Mouse (Mus musculus): ENCODE measurements at regions not wholly inside any gene's neighbourhood (a gene's known extent, or its start where the extent isn't known, plus 50 kb on each side); places are given as distances from the start of the nearest gene placed in this dataset.

DNA sequence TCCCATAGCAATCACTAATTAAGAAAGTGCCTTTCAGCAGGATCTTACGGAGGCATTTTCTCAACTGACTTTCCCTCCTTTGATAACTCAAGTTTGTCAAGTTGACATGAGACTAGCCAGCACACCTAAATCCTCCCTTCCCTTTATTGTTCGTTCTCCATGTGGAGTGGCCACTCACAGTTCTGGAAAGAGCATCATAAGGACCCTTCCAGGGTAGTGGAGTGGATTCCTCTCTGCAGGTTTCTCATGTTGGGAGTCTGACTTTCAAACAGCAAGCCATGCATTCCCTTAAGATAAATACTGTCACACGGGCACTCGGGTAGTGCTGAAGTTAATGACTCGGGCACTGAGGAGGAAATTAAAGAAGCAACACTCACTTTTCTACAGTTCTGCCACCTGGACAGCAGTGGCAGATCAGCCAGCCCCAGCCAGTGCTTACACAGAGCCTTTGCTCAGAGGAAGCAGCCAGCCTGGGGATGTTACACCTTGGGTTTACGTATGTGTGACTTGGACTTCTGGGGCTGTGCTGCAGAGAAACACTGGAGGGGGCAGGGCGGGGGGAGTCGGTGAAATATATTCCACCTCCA lies 432.8 kb upstream of the Kazn start:
- 33% methylated on average over 8 of the region's 8 CpGs for WGBS
- DNase-seq, result no peak
- Histone ChIP-seq H3K27ac (ENCODE audit: insufficient read depth, low read depth, low read length) (no peak overlapping the region), H3K36me3 (ENCODE audit: control insufficient read depth, insufficient read depth, low read length) (no peaks in the 10 kb centered on the region), H3K27me3 (replicated peaks; ENCODE audit: control insufficient read depth, insufficient read depth, low read length) (no peaks in the 10 kb centered on the region), H3K4me1 (ENCODE audit: control insufficient read depth, insufficient read depth, low read length) (no peaks in the 10 kb centered on the region), H3K4me3 (ENCODE audit: insufficient read depth, low read depth, low read length) (no peak overlapping the region)
- TF ChIP-seq POLR2A (IDR thresholded peaks at IDR 0.05; ENCODE audit: low read depth, low read length) (no peak), CTCF (conservative IDR thresholded peaks at IDR 0.05; ENCODE audit: insufficient read depth, insufficient read length, low read depth, low read length) (no peak)

DNA sequence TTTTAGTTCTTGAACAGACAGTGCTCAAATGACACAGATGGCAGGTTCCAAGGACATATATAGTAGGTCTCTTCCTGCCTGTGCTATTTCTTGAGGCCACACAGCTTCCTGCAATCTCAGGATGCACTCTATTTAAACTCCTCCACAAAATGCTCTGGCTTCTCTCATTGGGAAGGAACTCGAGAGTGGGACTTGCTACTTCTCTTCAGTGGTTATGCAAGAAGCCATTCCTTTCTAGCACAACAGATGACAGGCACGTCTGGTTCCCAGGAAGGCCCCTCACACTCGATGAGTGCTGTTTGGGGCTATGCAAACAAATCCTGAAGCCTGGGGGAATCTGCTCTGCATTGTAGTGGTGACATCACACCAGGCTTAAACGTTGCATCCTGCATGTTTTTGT lies 425.6 kb upstream of the Kazn start:
- Histone ChIP-seq H3K27me3 (replicated peaks; ENCODE audit: control insufficient read depth, insufficient read depth, low read length) (no peaks in the 10 kb centered on the region), H3K4me1 (ENCODE audit: control insufficient read depth, insufficient read depth, low read length) (no peaks in the 10 kb centered on the region), H3K4me3 (ENCODE audit: insufficient read depth, low read depth, low read length) (no peak overlapping the region), H3K27ac (ENCODE audit: insufficient read depth, low read depth, low read length) (no peak overlapping the region), H3K36me3 (ENCODE audit: control insufficient read depth, insufficient read depth, low read length) (no peaks in the 10 kb centered on the region)
- no peak for DNase-seq
- TF ChIP-seq CTCF (conservative IDR thresholded peaks at IDR 0.05; ENCODE audit: insufficient read depth, insufficient read length, low read depth, low read length), result no peak
- TF ChIP-seq POLR2A (IDR thresholded peaks at IDR 0.05; ENCODE audit: low read depth, low read length), result no peak
- WGBS, result 53% methylated on average over 4 of the region's 4 CpGs

DNA sequence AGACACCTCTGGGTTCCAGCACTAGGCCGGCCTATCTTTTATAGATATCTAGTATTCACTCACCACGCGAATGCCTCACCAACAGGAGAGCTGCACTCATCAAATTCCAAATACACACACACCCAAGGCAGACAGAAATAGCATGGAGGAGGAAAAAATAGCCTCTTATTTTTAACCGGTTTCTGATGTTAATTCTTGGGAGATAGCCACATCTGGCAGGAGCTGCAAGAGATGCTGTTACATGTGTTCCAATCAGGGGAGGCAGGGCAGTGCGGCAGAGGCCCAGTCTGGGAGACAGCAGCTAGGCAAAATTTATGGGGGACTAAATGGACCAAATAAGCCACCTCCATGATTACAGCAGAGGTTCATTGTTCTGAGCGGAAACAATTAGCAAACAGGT lies 419.0 kb upstream of the Kazn start:
- Histone ChIP-seq H3K36me3 (ENCODE audit: control insufficient read depth, insufficient read depth, low read length) (no peaks in the 10 kb centered on the region), H3K27ac (ENCODE audit: insufficient read depth, low read depth, low read length) (no peak overlapping the region), H3K4me3 (ENCODE audit: insufficient read depth, low read depth, low read length) (no peak overlapping the region), H3K27me3 (replicated peaks; ENCODE audit: control insufficient read depth, insufficient read depth, low read length) (no peaks in the 10 kb centered on the region), H3K4me1 (ENCODE audit: control insufficient read depth, insufficient read depth, low read length) (no peaks in the 10 kb centered on the region)
- WGBS, result 71% methylated on average over 6 of the region's 6 CpGs
- DNase-seq, result no peak
- no peak for TF ChIP-seq POLR2A (IDR thresholded peaks at IDR 0.05; ENCODE audit: low read depth, low read length)
- TF ChIP-seq CTCF (conservative IDR thresholded peaks at IDR 0.05; ENCODE audit: insufficient read depth, insufficient read length, low read depth, low read length), result no peak

DNA sequence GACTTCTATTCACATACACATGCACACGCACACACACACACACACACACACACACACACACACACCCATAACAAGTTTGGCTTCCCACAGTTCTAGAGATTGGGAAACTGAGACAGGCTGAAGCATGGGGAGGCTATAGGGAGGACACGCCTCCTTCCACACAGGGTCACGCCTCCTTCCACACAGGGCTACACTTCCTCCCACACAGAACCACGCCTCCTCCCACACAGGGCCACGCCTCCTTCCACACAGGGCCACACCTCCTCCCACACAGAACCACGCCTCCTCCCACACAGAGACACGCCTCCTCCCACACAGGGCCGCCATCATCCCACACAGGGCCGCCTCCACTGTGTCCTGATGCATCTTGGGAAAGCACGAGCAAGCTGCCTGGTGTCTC lies 401.9 kb upstream of the Kazn start:
- H3K4me1 ChIP-seq (ENCODE audit: control insufficient read depth, insufficient read depth, low read length), result no peaks in the 10 kb centered on the region
- no peaks in the 10 kb centered on the region for H3K27me3 ChIP-seq (replicated peaks; ENCODE audit: control insufficient read depth, insufficient read depth, low read length)
- 86% methylated on average over 10 of the region's 10 CpGs for WGBS
- no peak for TF ChIP-seq CTCF (conservative IDR thresholded peaks at IDR 0.05; ENCODE audit: insufficient read depth, insufficient read length, low read depth, low read length)
- no peak for TF ChIP-seq POLR2A (IDR thresholded peaks at IDR 0.05; ENCODE audit: low read depth, low read length)
- no peak for DNase-seq
- no peaks in the 10 kb centered on the region for H3K36me3 ChIP-seq (ENCODE audit: control insufficient read depth, insufficient read depth, low read length)
- no peak overlapping the region for H3K27ac ChIP-seq (ENCODE audit: insufficient read depth, low read depth, low read length)
- H3K4me3 ChIP-seq (ENCODE audit: insufficient read depth, low read depth, low read length), result no peak overlapping the region

DNA sequence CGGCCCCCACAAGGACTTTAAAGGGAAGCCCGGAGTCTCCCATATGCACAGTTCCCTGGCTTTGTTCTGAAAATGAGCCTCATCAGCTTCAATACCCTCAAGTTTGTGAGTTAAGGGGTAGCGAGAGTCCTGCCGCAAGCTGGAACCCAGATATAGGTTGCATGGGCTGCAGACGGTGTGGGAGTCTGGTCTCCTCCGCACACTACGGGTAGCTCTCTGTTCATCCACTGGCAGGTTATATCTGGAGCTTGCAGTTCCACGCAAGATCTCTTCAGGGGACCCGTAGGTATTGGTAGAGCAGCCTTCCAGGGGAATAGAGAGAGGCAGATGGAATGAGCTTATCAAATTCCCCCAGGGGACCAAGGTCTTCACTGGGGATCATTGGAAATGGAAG lies 400.1 kb upstream of the Kazn start:
- 65% methylated on average over 9 of the region's 9 CpGs for WGBS

DNA sequence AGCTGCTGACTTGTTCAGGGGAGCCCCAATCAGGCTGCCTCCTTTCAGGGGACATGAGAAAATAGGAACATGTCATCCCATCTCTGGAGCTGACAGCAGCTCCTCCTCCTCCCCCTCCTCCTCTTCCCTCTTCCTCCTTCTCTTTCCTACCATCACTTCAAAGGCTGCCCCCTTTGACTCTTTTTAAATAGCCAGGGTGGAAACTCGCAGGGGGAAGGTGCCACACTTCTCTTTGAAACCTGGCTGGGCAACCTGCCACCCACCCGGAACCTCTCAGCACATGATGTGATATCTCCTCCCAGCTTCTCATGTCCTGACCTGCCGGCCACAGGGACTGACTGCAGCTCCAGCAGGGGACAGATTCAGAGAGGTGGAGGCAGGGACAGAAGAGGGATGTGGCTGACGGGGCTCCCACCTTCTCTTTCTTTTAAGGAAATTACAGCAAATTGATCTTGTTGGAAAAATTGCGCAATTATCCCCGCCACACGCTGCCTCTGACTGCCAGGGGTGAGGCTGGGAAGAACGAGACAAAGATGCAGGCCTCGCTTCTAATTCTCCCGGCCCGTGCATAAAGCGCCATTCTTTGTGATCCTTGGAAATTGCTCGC lies 399.6 kb upstream of the Kazn start:
- WGBS, result 45% methylated on average over 13 of the region's 13 CpGs
- TF ChIP-seq CTCF (conservative IDR thresholded peaks at IDR 0.05; ENCODE audit: insufficient read depth, insufficient read length, low read depth, low read length) (no peak), POLR2A (IDR thresholded peaks at IDR 0.05; ENCODE audit: low read depth, low read length) (no peak)
- H3K4me1 ChIP-seq (ENCODE audit: control insufficient read depth, insufficient read depth, low read length), result no peaks in the 10 kb centered on the region
- no peak overlapping the region for H3K4me3 ChIP-seq (ENCODE audit: insufficient read depth, low read depth, low read length)
- no peaks in the 10 kb centered on the region for H3K27me3 ChIP-seq (replicated peaks; ENCODE audit: control insufficient read depth, insufficient read depth, low read length)
- no peaks in the 10 kb centered on the region for H3K36me3 ChIP-seq (ENCODE audit: control insufficient read depth, insufficient read depth, low read length)
- no peak for DNase-seq
- no peak overlapping the region for H3K27ac ChIP-seq (ENCODE audit: insufficient read depth, low read depth, low read length)

More for the DNA sequence above, 400.1 kb upstream of the Kazn start:
- Histone ChIP-seq H3K4me3 (ENCODE audit: insufficient read depth, low read depth, low read length) (no peak overlapping the region), H3K4me1 (ENCODE audit: control insufficient read depth, insufficient read depth, low read length) (no peaks in the 10 kb centered on the region), H3K27ac (ENCODE audit: insufficient read depth, low read depth, low read length) (no peak overlapping the region), H3K27me3 (replicated peaks; ENCODE audit: control insufficient read depth, insufficient read depth, low read length) (no peaks in the 10 kb centered on the region), H3K36me3 (ENCODE audit: control insufficient read depth, insufficient read depth, low read length) (no peaks in the 10 kb centered on the region)
- no peak for TF ChIP-seq POLR2A (IDR thresholded peaks at IDR 0.05; ENCODE audit: low read depth, low read length)
- TF ChIP-seq CTCF (conservative IDR thresholded peaks at IDR 0.05; ENCODE audit: insufficient read depth, insufficient read length, low read depth, low read length), result no peak
- no peak for DNase-seq

DNA sequence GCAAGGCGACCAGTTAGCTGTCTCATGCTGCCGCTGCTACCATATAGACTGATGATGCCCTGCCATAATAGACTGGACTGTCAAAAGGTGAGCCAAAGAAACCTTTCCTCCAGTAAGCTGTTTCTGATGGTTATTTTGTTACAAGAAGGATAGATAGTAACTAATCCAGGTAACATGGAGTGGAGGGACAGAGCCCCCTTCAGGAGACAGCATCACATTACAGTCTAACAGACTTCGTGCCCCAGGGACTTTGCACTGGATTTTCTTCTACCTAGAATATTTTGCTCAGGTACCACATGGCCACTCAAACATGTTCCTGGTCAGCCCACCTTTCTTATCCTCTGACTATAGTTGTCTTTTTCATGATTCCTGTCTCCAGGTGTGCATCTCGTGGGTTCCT lies 398.9 kb upstream of the Kazn start:
- Histone ChIP-seq H3K36me3 (ENCODE audit: control insufficient read depth, insufficient read depth, low read length) (no peaks in the 10 kb centered on the region), H3K27ac (ENCODE audit: insufficient read depth, low read depth, low read length) (no peak overlapping the region), H3K4me1 (ENCODE audit: control insufficient read depth, insufficient read depth, low read length) (no peaks in the 10 kb centered on the region), H3K4me3 (ENCODE audit: insufficient read depth, low read depth, low read length) (no peak overlapping the region), H3K27me3 (replicated peaks; ENCODE audit: control insufficient read depth, insufficient read depth, low read length) (no peaks in the 10 kb centered on the region)
- TF ChIP-seq POLR2A (IDR thresholded peaks at IDR 0.05; ENCODE audit: low read depth, low read length), result no peak
- 0 out of 2 replicates have a peak, but pooled peaks have one; percentile 25 for TF ChIP-seq CTCF (conservative IDR thresholded peaks at IDR 0.05; ENCODE audit: insufficient read depth, insufficient read length, low read depth, low read length)
- DNase-seq, result no peak
- 88% methylated on average over 4 of the region's 4 CpGs for WGBS
